Mouse (Mus musculus): ENCODE measurements around the gene Kirrel2.
"Not testable (repeated sequence)": the region's sequence is repeated elsewhere in the genome, so short reads cannot be mapped to it uniquely, and the experiment has no call there.

Gene Kirrel2

GRCm38 (mm10) chr7:30457629-30458330 is at the start of gene Kirrel2, which contains the start of gene Nphs1:
TSS of gene Kirrel2 (minus strand) at chr7:30457690.
TSS of gene Nphs1 (plus strand) at chr7:30458315.
- DNase-seq (ENCODE audit: low read depth, low spot score) = peak; percentile 46

GRCm38 (mm10) chr7:30501159-30501558 is 43.7 kb upstream of the Kirrel2 start:
- not testable (repeated sequence) for DNase-seq (ENCODE audit: low read depth, low spot score)

- DNase-seq (ENCODE audit: low read depth, low spot score) = peak; percentile 64
Observed at GRCm38 (mm10) chr7:30495506-30496042, 38.1 kb upstream of the Kirrel2 start.

- peak; percentile 73 for DNase-seq (ENCODE audit: low read depth, low spot score)
Observed at GRCm38 (mm10) chr7:30493401-30493931, 36.0 kb upstream of the Kirrel2 start, which contains the start of gene Prodh2. TSS of gene Prodh2 (plus strand) at chr7:30493622.

- peak; percentile 91 for DNase-seq (ENCODE audit: low read depth, low spot score)
Observed at GRCm38 (mm10) chr7:30492765-30493164, 35.3 kb upstream of the Kirrel2 start.

GRCm38 (mm10) chr7:30490957-30491307 is 33.4 kb upstream of the Kirrel2 start:
- peak; percentile 61 for DNase-seq (ENCODE audit: low read depth, low spot score)

- peak; percentile 84 for DNase-seq (ENCODE audit: low read depth, low spot score)
Observed at GRCm38 (mm10) chr7:30490251-30490956, 32.9 kb upstream of the Kirrel2 start.

GRCm38 (mm10) chr7:30484250-30484649 is 26.8 kb upstream of the Kirrel2 start:
- DNase-seq (ENCODE audit: low read depth, low spot score) = peak; percentile 62

- peak; percentile 51 for DNase-seq (ENCODE audit: low read depth, low spot score)
Observed at GRCm38 (mm10) chr7:30477415-30478381, 20.2 kb upstream of the Kirrel2 start.

GRCm38 (mm10) chr7:30476136-30476535 is 18.6 kb upstream of the Kirrel2 start:
- DNase-seq (ENCODE audit: low read depth, low spot score) = not testable (repeated sequence)

GRCm38 (mm10) chr7:30474999-30475398 is 17.5 kb upstream of the Kirrel2 start:
- DNase-seq (ENCODE audit: low read depth, low spot score) = no peak

GRCm38 (mm10) chr7:30472411-30472810 is 14.9 kb upstream of the Kirrel2 start:
- peak; percentile 86 for DNase-seq (ENCODE audit: low read depth, low spot score)

GRCm38 (mm10) chr7:30464816-30465300 is 7.4 kb upstream of the Kirrel2 start:
- DNase-seq (ENCODE audit: low read depth, low spot score) = peak; percentile 45

- DNase-seq (ENCODE audit: low read depth, low spot score) = peak; percentile 33
Observed at GRCm38 (mm10) chr7:30463996-30464395, 6.5 kb upstream of the Kirrel2 start.

GRCm38 (mm10) chr7:30463568-30463967 is 6.1 kb upstream of the Kirrel2 start:
- peak; percentile 72 for DNase-seq (ENCODE audit: low read depth, low spot score)

GRCm38 (mm10) chr7:30459484-30459883 is 2.0 kb upstream of the Kirrel2 start:
- no peak for DNase-seq (ENCODE audit: low read depth, low spot score)

GRCm38 (mm10) chr7:30456911-30457628 is 420 bp downstream of the Kirrel2 start:
- DNase-seq (ENCODE audit: low read depth, low spot score) = peak; percentile 41

- DNase-seq (ENCODE audit: low read depth, low spot score) = no peak
Observed at GRCm38 (mm10) chr7:30456487-30456886, 1.0 kb downstream of the Kirrel2 start.

GRCm38 (mm10) chr7:30454259-30454658 is 3.2 kb downstream of the Kirrel2 start:
- peak; percentile 35 for DNase-seq (ENCODE audit: low read depth, low spot score)

GRCm38 (mm10) chr7:30453766-30454165 is 3.7 kb downstream of the Kirrel2 start:
- peak; percentile 86 for DNase-seq (ENCODE audit: low read depth, low spot score)
